Mouse (Mus musculus) heart, embryonic 12.5 days (tissue): ENCODE data around the gene Dgat2l6. TPM values are rescaled to one million over a fixed set of nuclear protein-coding genes. Genes with fewer than 3 reads are reported as not detected.

Source experiments
- ATAC-seq: fragments of 200-750 bp; cut with Nextera tagmentation; 2 replicates; pipeline ENCODE4 v1.8.0; 2017; ENCODE audit warnings: moderate TSS enrichment, moderate library complexity; ENCODE audit not compliant: insufficient number of reproducible peaks, low FRiP score
- H3K27ac ChIP-seq: fragments of 300-500 bp; sonication (generic); 2 replicates; pipeline ENCODE4 v1.5.1; 2016; ENCODE audit warnings: mild to moderate bottlenecking, moderate library complexity; ENCODE audit not compliant: poor library complexity, severe bottlenecking
- H3K27me3 ChIP-seq: fragments of 300-500 bp; sonication (generic); replicated peaks from 2 replicates; pipeline ENCODE4 v1.6.1; 2016; ENCODE audit warnings: mild to moderate bottlenecking, moderate library complexity
- H3K36me3 ChIP-seq: fragments of 300-500 bp; sonication (generic); 2 replicates; pipeline ENCODE4 v1.6.1; 2016; ENCODE audit warnings: mild to moderate bottlenecking, moderate library complexity
- H3K4me1 ChIP-seq: fragments of 300-500 bp; sonication (generic); replicated peaks from 2 replicates; pipeline ENCODE4 v1.6.1; 2016; ENCODE audit warnings: mild to moderate bottlenecking
- H3K4me2 ChIP-seq: fragments of 300-500 bp; sonication (generic); 2 replicates; pipeline ENCODE4 v1.6.1; 2016; ENCODE audit warnings: mild to moderate bottlenecking, moderate library complexity
- H3K4me3 ChIP-seq: fragments of 300-500 bp; sonication (generic); 2 replicates; pipeline ENCODE4 v1.5.1; 2016; ENCODE audit warnings: mild to moderate bottlenecking
- H3K9ac ChIP-seq: fragments of 300-500 bp; sonication (generic); 2 replicates; pipeline ENCODE4 v1.6.1; 2016; ENCODE audit warnings: mild to moderate bottlenecking, moderate library complexity
- H3K9me3 ChIP-seq: fragments of 300-500 bp; sonication (generic); replicated peaks from 2 replicates; pipeline ENCODE4 v1.6.1; 2016; ENCODE audit warnings: mild to moderate bottlenecking, moderate library complexity
- WGBS: fragments of 180-500 bp; shearing (Covaris S2); methylation state at CpG from one replicate; pipeline ENCODE4 v1.1.7; 2016; 5-methylcytosine and 5-hydroxymethylcytosine counted together
- polyA plus RNA-seq: library from polyadenylated mRNA; unstranded; fragments of >200 nt; fragmentation: Nextera tagmentation; extraction: Ambion mirVana; gene quantifications from 2 replicates; pipeline ENCODE4 v1.2.1, GENCODE M21; 2016

The Dgat2l6 gene
- polyA plus RNA-seq = not detected in 2 replicates

- no peaks in the 10 kb centered on the region for H3K4me1 ChIP-seq
- H3K9ac ChIP-seq = no peak within 1 kb of the TSS
- no peaks in the 10 kb centered on the region for H3K36me3 ChIP-seq
- no peaks in the 10 kb centered on the region for H3K9me3 ChIP-seq
- no peak within 1 kb of the TSS for H3K4me3 ChIP-seq
- peaks cover 7% of the 10 kb centered on the region; the same call in 1 of the 2 replicates for H3K27me3 ChIP-seq
- ATAC-seq = no peak
- H3K27ac ChIP-seq = no peak within 1 kb of the TSS
- 79% methylated on average over 4 of the region's 4 CpGs for WGBS
- H3K4me2 ChIP-seq = no peak within 1 kb of the TSS
These were observed at the start of gene Dgat2l6 for GRCm38 (mm10) chrX:100524471-100524870. TSS of gene Dgat2l6 (plus strand) at chrX:100524838.

GRCm38 (mm10) chrX:100475569-100476223 lies 48.9 kb upstream of the Dgat2l6 start:
- H3K9ac ChIP-seq = no peak overlapping the region
- H3K4me3 ChIP-seq = no peak overlapping the region
- WGBS = 61% methylated on average over 4 of the region's 4 CpGs
- no peaks in the 10 kb centered on the region for H3K9me3 ChIP-seq
- H3K4me1 ChIP-seq = no peaks in the 10 kb centered on the region
- ATAC-seq = no peak
- 0 out of 2 replicates have a peak, but pooled peaks cover 5% of the 10 kb centered on the region for H3K27me3 ChIP-seq
- no peak overlapping the region for H3K4me2 ChIP-seq
- no peaks in the 10 kb centered on the region for H3K36me3 ChIP-seq
- H3K27ac ChIP-seq = no peak overlapping the region

- no peak overlapping the region for H3K4me3 ChIP-seq
- H3K27ac ChIP-seq = no peak overlapping the region
- no peak for ATAC-seq
- H3K27me3 ChIP-seq = 0 out of 2 replicates have a peak, but pooled peaks cover 9% of the 10 kb centered on the region
- H3K9me3 ChIP-seq = no peaks in the 10 kb centered on the region
- 36% methylated on average over 3 of the region's 3 CpGs for WGBS
- no peak overlapping the region for H3K9ac ChIP-seq
- H3K36me3 ChIP-seq = no peaks in the 10 kb centered on the region
- H3K4me1 ChIP-seq = no peaks in the 10 kb centered on the region
- no peak overlapping the region for H3K4me2 ChIP-seq
These were observed 44.3 kb upstream of the Dgat2l6 start for GRCm38 (mm10) chrX:100480317-100480716.

- H3K4me3 ChIP-seq = peak overlapping the region; percentile 74
- H3K27ac ChIP-seq = no peak overlapping the region
- H3K4me2 ChIP-seq = peak overlapping the region; percentile 75
- ATAC-seq = peak; percentile 39; the same call in 1 of the 2 replicates
- H3K9ac ChIP-seq = 0 out of 2 replicates have a peak overlapping the region, but pooled peaks have one; percentile 30
- H3K27me3 ChIP-seq = 0 out of 2 replicates have a peak, but pooled peaks cover under 1% of the 10 kb centered on the region
- 11% methylated on average over 22 of the region's 22 CpGs for WGBS
- peaks cover 5% of the 10 kb centered on the region for H3K4me1 ChIP-seq
- peaks cover 7% of the 10 kb centered on the region for H3K36me3 ChIP-seq
- H3K9me3 ChIP-seq = no peaks in the 10 kb centered on the region
These were observed 31.1 kb upstream of the Dgat2l6 start for GRCm38 (mm10) chrX:100493500-100494067.

- H3K9me3 ChIP-seq = no peaks in the 10 kb centered on the region
- H3K9ac ChIP-seq = peak within 1 kb of the TSS; percentile 69
- peak within 1 kb of the TSS; percentile 77 for H3K4me2 ChIP-seq
- peaks cover 7% of the 10 kb centered on the region for H3K36me3 ChIP-seq
- peaks cover 5% of the 10 kb centered on the region for H3K4me1 ChIP-seq
- H3K27me3 ChIP-seq = no peaks in the 10 kb centered on the region
- peak within 1 kb of the TSS; percentile 47; the same call in 1 of the 2 replicates for H3K27ac ChIP-seq
- peak; percentile 86 for ATAC-seq
- 13% methylated on average over 32 of the region's 32 CpGs for WGBS
- H3K4me3 ChIP-seq = peak within 1 kb of the TSS; percentile 74
These were observed 30.3 kb upstream of the Dgat2l6 start, which contains the start of gene Igbp1 for GRCm38 (mm10) chrX:100494068-100494978. TSS of gene Igbp1 (plus strand) at chrX:100494291.

GRCm38 (mm10) chrX:100504175-100504851 lies 20.3 kb upstream of the Dgat2l6 start:
- Histone ChIP-seq H3K9ac (no peak overlapping the region), H3K4me1 (no peaks in the 10 kb centered on the region), H3K9me3 (no peaks in the 10 kb centered on the region), H3K4me2 (no peak overlapping the region), H3K27me3 (no peaks in the 10 kb centered on the region), H3K36me3 (peaks cover 21% of the 10 kb centered on the region; the same call in 1 of the 2 replicates), H3K4me3 (no peak overlapping the region), H3K27ac (no peak overlapping the region)
- 72% methylated on average over 5 of the region's 5 CpGs for WGBS
- no peak for ATAC-seq

GRCm38 (mm10) chrX:100508164-100508563 lies 16.5 kb upstream of the Dgat2l6 start:
- Histone ChIP-seq H3K4me3 (no peak overlapping the region), H3K4me2 (no peak overlapping the region), H3K4me1 (no peaks in the 10 kb centered on the region), H3K9me3 (no peaks in the 10 kb centered on the region), H3K36me3 (peaks cover 21% of the 10 kb centered on the region; the same call in 1 of the 2 replicates), H3K27ac (no peak overlapping the region), H3K9ac (no peak overlapping the region), H3K27me3 (no peaks in the 10 kb centered on the region)
- WGBS = 84% methylated on average over 4 of the region's 4 CpGs
- ATAC-seq = no peak

GRCm38 (mm10) chrX:100509921-100510320 lies 14.7 kb upstream of the Dgat2l6 start:
- no peaks in the 10 kb centered on the region for H3K4me1 ChIP-seq
- no peak overlapping the region for H3K4me2 ChIP-seq
- peaks cover 20% of the 10 kb centered on the region; the same call in 1 of the 2 replicates for H3K36me3 ChIP-seq
- 85% methylated on average over 3 of the region's 3 CpGs for WGBS
- no peaks in the 10 kb centered on the region for H3K9me3 ChIP-seq
- no peak overlapping the region for H3K4me3 ChIP-seq
- no peak overlapping the region for H3K9ac ChIP-seq
- H3K27ac ChIP-seq = no peak overlapping the region
- ATAC-seq = no peak
- no peaks in the 10 kb centered on the region for H3K27me3 ChIP-seq

GRCm38 (mm10) chrX:100516683-100517082 lies 8.0 kb upstream of the Dgat2l6 start:
- ATAC-seq = no peak
- WGBS = 84% methylated on average over 3 of the region's 3 CpGs
- Histone ChIP-seq H3K4me2 (no peak overlapping the region), H3K9me3 (no peaks in the 10 kb centered on the region), H3K4me1 (no peaks in the 10 kb centered on the region), H3K27ac (no peak overlapping the region), H3K27me3 (no peaks in the 10 kb centered on the region), H3K9ac (no peak overlapping the region), H3K36me3 (peaks cover 30% of the 10 kb centered on the region), H3K4me3 (no peak overlapping the region)

- WGBS = 90% methylated on average over 6 of the region's 6 CpGs
- Histone ChIP-seq H3K9me3 (no peaks in the 10 kb centered on the region), H3K4me2 (no peak overlapping the region), H3K9ac (no peak overlapping the region), H3K4me3 (no peak overlapping the region), H3K27me3 (no peaks in the 10 kb centered on the region), H3K27ac (no peak overlapping the region), H3K4me1 (no peaks in the 10 kb centered on the region), H3K36me3 (peaks cover 30% of the 10 kb centered on the region)
- ATAC-seq = no peak
These were observed 7.0 kb upstream of the Dgat2l6 start for GRCm38 (mm10) chrX:100517626-100518025.
